Mouse (Mus musculus): Measurements from ENCODE around the gene Arih1. TPM values are rescaled to one million over a fixed set of nuclear protein-coding genes. Genes with fewer than 3 reads are reported as not detected.

Arih1 gene
- polyA plus RNA-seq, 1 experiment from 2014 or later = 15.4 TPM

- Histone ChIP-seq H3K27me3 (ENCODE audit: control insufficient read depth, insufficient read depth, low read length) (no peaks in the 10 kb centered on the region), H3K4me1 (ENCODE audit: control insufficient read depth, insufficient read depth, low read length) (no peaks in the 10 kb centered on the region), H3K27ac (ENCODE audit: low read depth, low read length) (no peak overlapping the region), H3K4me2 (no peak overlapping the region), H3K9me3 (replicated peaks; ENCODE audit: control insufficient read depth, low read length) (no peaks in the 10 kb centered on the region), H3K36me3 (ENCODE audit: control insufficient read depth, insufficient read depth, low read length) (peaks cover 3% of the 10 kb centered on the region; the same call in 1 of the 2 replicates), H3K4me3 (ENCODE audit: low read depth, low read length) (no peak overlapping the region), H3K9ac (ENCODE audit: low read depth, low read length) (no peak overlapping the region)
- 78% methylated on average over 5 of the region's 5 CpGs for WGBS (ENCODE audit: insufficient replicate concordance)
- ATAC-seq (replicated peaks; ENCODE audit: insufficient number of reproducible peaks, low FRiP score, low TSS enrichment) = no peak
Observed at GRCm38 (mm10) chr9:59338411-59338810, 148.0 kb downstream of the Arih1 start.

Other genes starting within 250 kb of the Arih1 start
- 29.5 and 29.6 TPM in 2 replicates for gene Adpgk, start 195.1 kb downstream of the Arih1 start, polyA plus RNA-seq (2014; fragmentation: Nextera tagmentation; extraction: Ambion mirVana)
- 7.3 and 7.9 TPM in 2 replicates for gene Bbs4, start 133.1 kb downstream of the Arih1 start, polyA plus RNA-seq (2014; fragmentation: Nextera tagmentation; extraction: Ambion mirVana)
- 67.1 and 76.9 TPM in 2 replicates for gene Hexa, start 52.9 kb upstream of the Arih1 start, polyA plus RNA-seq (2014; fragmentation: Nextera tagmentation; extraction: Ambion mirVana)
- gene Tmem202, start 53.2 kb upstream of the Arih1 start, polyA plus RNA-seq (2014; fragmentation: Nextera tagmentation; extraction: Ambion mirVana) = 0.39 and 0.41 TPM in 2 replicates
- gene Celf6, start 91.3 kb upstream of the Arih1 start, polyA plus RNA-seq (2014; fragmentation: Nextera tagmentation; extraction: Ambion mirVana) = 0.07 and 0.23 TPM in 2 replicates
- 19.2 and 21.7 TPM in 2 replicates for gene Parp6, start 130.7 kb upstream of the Arih1 start, polyA plus RNA-seq (2014; fragmentation: Nextera tagmentation; extraction: Ambion mirVana)
- gene Pkm, start 169.8 kb upstream of the Arih1 start, polyA plus RNA-seq (2014; fragmentation: Nextera tagmentation; extraction: Ambion mirVana) = 1,555 and 1,889 TPM in 2 replicates
- 0.14 and 0.31 TPM in 2 replicates for gene Gramd2, start 193.5 kb upstream of the Arih1 start, polyA plus RNA-seq (2014; fragmentation: Nextera tagmentation; extraction: Ambion mirVana)

Data from heart, embryonic 11.5 days (tissue).